In genomic region chr3:123218646-123219045, GRCm38 (mm10) we compare ENCODE assay signal across 17 mouse cellular contexts. TPM values are rescaled to one million over a fixed set of nuclear protein-coding genes. Genes with fewer than 3 reads are reported as not detected.
A peak's percentile ranks its signal among the peaks of the same experiment; 100 is the strongest.
DNase-seq lines count a peak whose midpoint lies in the region; ATAC-seq lines count a peak whose summit lies in the region.
"Had no signal": no experiment of that assay in that cellular context is flagged by ENCODE, and none has a peak within 500 bp of the region (broad histone marks: within the 10 kb centered on the region; RNA-seq: fewer than 3 reads in every experiment).

No protein-coding gene starts in this region.

- ATAC-seq in erythroid progenitor cell, adult 5-6 weeks (replicated peaks; ENCODE audit: low FRiP score, poor library complexity, severe bottlenecking) = peak; percentile 54; the same call in 1 of the 2 replicates
- ATAC-seq in megakaryocyte, adult 5-6 weeks (ENCODE audit: poor library complexity, severe bottlenecking) = peak; percentile 65
- ATAC-seq: forebrain, postnatal 0 days; midbrain, embryonic 13.5 days had no signal

- DNase-seq in embryo, embryonic 11 days = peak; percentile 4
- DNase-seq in embryo, embryonic 10 days (ENCODE audit: low spot score) = no peak
- DNase-seq in ES-CJ7 (ENCODE audit: low read depth, low spot score) = peak; percentile 63
- no peak for DNase-seq in kidney, postnatal 14 days
- DNase-seq in frontal cortex, postnatal 36 days (ENCODE audit: low spot score in 2 of 2) = no peak
- no peak for DNase-seq in adrenal gland, postnatal 4 days (ENCODE audit: low spot score in 2 of 2)
- DNase-seq: cerebellum, postnatal 14 days; forebrain, postnatal 0 days; gastrocnemius, adult 2 months; kidney, adult 2 months; kidney, postnatal 36 days; lung, adult 2 months; lung, postnatal 36 days; thymus, adult 2 months had no signal

RNA-seq across cellular contexts. Expression of gene Synpo2, which starts 17.3 kb away (rescaled TPM):
- total RNA-seq in erythroid progenitor cell, adult 5-6 weeks (2015; ENCODE audit: low replicate concordance) = under 0.01 TPM in 1 of 2 replicates, not detected in the other
- total RNA-seq in erythroid progenitor cell, adult 5-6 weeks (2017; ENCODE audit: low replicate concordance) = 0.15 TPM in 1 of 2 replicates, not detected in the other
- 0.04 and 0.05 TPM in 2 replicates for total RNA-seq in megakaryocyte, adult 5-6 weeks (2015)
- total RNA-seq in megakaryocyte, adult 5-6 weeks (2017) = 0.04 and 0.08 TPM in 2 replicates
- 1 to 10 TPM; 9.0 to 9.9 TPM for total RNA-seq in adrenal gland, postnatal 4 days (2021)

RNA-seq across cellular contexts. Expression of gene Sec24d, which starts 48.6 kb away (rescaled TPM):
- 4.2 and 33.2 TPM in 2 replicates for total RNA-seq in erythroid progenitor cell, adult 5-6 weeks (2015; ENCODE audit: low replicate concordance)
- 3.7 and 8.7 TPM in 2 replicates for total RNA-seq in erythroid progenitor cell, adult 5-6 weeks (2017; ENCODE audit: low replicate concordance)
- 31.3 and 33.9 TPM in 2 replicates for total RNA-seq in megakaryocyte, adult 5-6 weeks (2015)
- 25.0 and 30.4 TPM in 2 replicates for total RNA-seq in megakaryocyte, adult 5-6 weeks (2017)
- 10 to 100 TPM; 95.2 to 97.8 TPM for total RNA-seq in adrenal gland, postnatal 4 days (2021)

Comparison
In these comparisons a context has a peak if more than half of its experiments do, and no peak if none do; other contexts are left out.
1. DNase-seq: peak in embryo, embryonic 11 days (single experiment) and ES-CJ7 (single experiment); none in embryo, embryonic 10 days (single experiment), kidney, postnatal 14 days (single experiment), frontal cortex, postnatal 36 days (0 of 2) and adrenal gland, postnatal 4 days (0 of 2).
2. RNA of gene Synpo2, which starts 17.3 kb away (total RNA-seq): 9.0 to 9.9 TPM in adrenal gland, postnatal 4 days; under 0.01 to 0.15 TPM in erythroid progenitor cell, adult 5-6 weeks and 0.04 to 0.08 TPM in megakaryocyte, adult 5-6 weeks; every median in the first group is over 4 times any median in the second.